10 mouse cellular contexts compared by ENCODE assay signal in genomic region chr7:100929639-100930303, GRCm38 (mm10). TPM values are rescaled to one million over a fixed set of nuclear protein-coding genes. Genes with fewer than 3 reads are reported as not detected.
DNase-seq lines count a peak whose midpoint lies in the region; ATAC-seq and TF ChIP-seq lines count a peak whose summit lies in the region.
"Had no signal": no experiment of that assay in that cellular context is flagged by ENCODE, and none has a peak within 500 bp of the region (broad histone marks: within the 10 kb centered on the region; RNA-seq: fewer than 3 reads in every experiment).

No protein-coding gene starts in this region.

- no peak for TF ChIP-seq POLR2A in thymus, adult 2 months (IDR thresholded peaks at IDR 0.05; ENCODE audit: control insufficient read depth, extremely low read depth, insufficient read depth, low read length, poor library complexity)

- H3K4me2 ChIP-seq in heart, embryonic 14.5 days (ENCODE audit: low read length): peak overlapping the region; percentile 94
- peak overlapping the region; percentile 74 for H3K4me2 ChIP-seq in hindbrain, embryonic 14.5 days (replicated peaks)
- peak overlapping the region; percentile 88 for H3K4me2 ChIP-seq in midbrain, embryonic 12.5 days (replicated peaks)

- H3K27ac ChIP-seq in heart, embryonic 14.5 days (replicated peaks in 1 of 2; ENCODE audit: control insufficient read depth in 1 of 2, insufficient read depth in 1 of 2, low read depth in 2 of 2, low read length in 2 of 2): no peak overlapping the region
- peak overlapping the region; percentile 99; the same call in 1 of the 2 replicates for H3K27ac ChIP-seq in embryonic facial prominence, embryonic 10.5 days (replicated peaks)
- no peak overlapping the region for H3K27ac ChIP-seq in hindbrain, embryonic 14.5 days
- no peak overlapping the region for H3K27ac ChIP-seq in midbrain, embryonic 12.5 days (replicated peaks)
- H3K27ac ChIP-seq in thymus, adult 2 months (ENCODE audit: control insufficient read depth, insufficient read depth, low read length): no peak overlapping the region

- TF ChIP-seq CTCF in thymus, adult 2 months (IDR thresholded peaks at IDR 0.05; ENCODE audit: borderline replicate concordance, control insufficient read depth, extremely low read depth, insufficient read depth, low read length, poor library complexity): no peak

- H3K9me3 ChIP-seq in heart, embryonic 14.5 days (ENCODE audit: control insufficient read depth, low read length): no peaks in the 10 kb centered on the region
- H3K9me3 ChIP-seq in embryonic facial prominence, embryonic 10.5 days: no peaks in the 10 kb centered on the region
- H3K9me3 ChIP-seq in hindbrain, embryonic 14.5 days (ENCODE audit: control insufficient read depth, low read length): no peaks in the 10 kb centered on the region
- no peaks in the 10 kb centered on the region for H3K9me3 ChIP-seq in midbrain, embryonic 12.5 days

- WGBS in heart, embryonic 14.5 days: 60% methylated on average over 19 of the region's 19 CpGs
- WGBS in embryonic facial prominence, embryonic 10.5 days: 75% methylated on average over 19 of the region's 19 CpGs
- 79% methylated on average over 19 of the region's 19 CpGs for WGBS in hindbrain, embryonic 14.5 days
- 80% methylated on average over 19 of the region's 19 CpGs for WGBS in midbrain, embryonic 12.5 days
- 89% methylated on average over 19 of the region's 19 CpGs for WGBS in thymus, adult 2 months

- peaks cover 8% of the 10 kb centered on the region; the same call in 1 of the 2 replicates for H3K36me3 ChIP-seq in heart, embryonic 14.5 days (ENCODE audit: control insufficient read depth, insufficient read depth, low read length)
- H3K36me3 ChIP-seq in embryonic facial prominence, embryonic 10.5 days (replicated peaks): peaks cover 45% of the 10 kb centered on the region
- H3K36me3 ChIP-seq in hindbrain, embryonic 14.5 days (replicated peaks; ENCODE audit: control insufficient read depth, insufficient read depth): no peaks in the 10 kb centered on the region
- H3K36me3 ChIP-seq in midbrain, embryonic 12.5 days: no peaks in the 10 kb centered on the region
- no peaks in the 10 kb centered on the region for H3K36me3 ChIP-seq in thymus, adult 2 months (ENCODE audit: control insufficient read depth, insufficient read depth, low read length)

- H3K4me3 ChIP-seq in heart, embryonic 14.5 days (ENCODE audit: control insufficient read depth in 1 of 2, insufficient read depth in 1 of 2, low read depth in 1 of 2, low read length in 2 of 2): peak overlapping the region; percentile 68 to 72
- peak overlapping the region; percentile 91 for H3K4me3 ChIP-seq in embryonic facial prominence, embryonic 10.5 days
- H3K4me3 ChIP-seq in hindbrain, embryonic 14.5 days (replicated peaks; ENCODE audit: low read length): peak overlapping the region; percentile 47
- peak overlapping the region; percentile 57 for H3K4me3 ChIP-seq in midbrain, embryonic 12.5 days
- no peak overlapping the region for H3K4me3 ChIP-seq in thymus, adult 2 months (ENCODE audit: control insufficient read depth, insufficient read depth, low read length)

- no peak for DNase-seq in heart, postnatal 14 days
- no peak for DNase-seq in embryonic facial prominence, embryonic 10.5 days (ENCODE audit: low spot score)
- no peak for DNase-seq in hindbrain, embryonic 14.5 days (ENCODE audit: low spot score)
- DNase-seq in MN1 (ENCODE audit: low spot score): no peak
- no peak for DNase-seq in thymus, adult 2 months
- DNase-seq: adrenal gland, postnatal 14 days; retina, postnatal 1 day had no signal

- no peaks in the 10 kb centered on the region for H3K27me3 ChIP-seq in heart, embryonic 14.5 days (ENCODE audit: control insufficient read depth, insufficient read depth, low read length)
- H3K27me3 ChIP-seq in embryonic facial prominence, embryonic 10.5 days (replicated peaks; ENCODE audit: low read depth, poor library complexity, severe bottlenecking): peaks cover 5% of the 10 kb centered on the region; the same call in 1 of the 2 replicates
- peaks cover 35% of the 10 kb centered on the region for H3K27me3 ChIP-seq in hindbrain, embryonic 14.5 days (ENCODE audit: control insufficient read depth, insufficient read depth, low read length)
- H3K27me3 ChIP-seq in midbrain, embryonic 12.5 days: peaks cover 37% of the 10 kb centered on the region
- peaks cover 13% of the 10 kb centered on the region for H3K27me3 ChIP-seq in thymus, adult 2 months (ENCODE audit: control insufficient read depth, insufficient read depth, low read length)

- no peak for ATAC-seq in heart, embryonic 14.5 days (ENCODE audit: insufficient number of reproducible peaks, insufficient read depth, low FRiP score, low read depth)
- no peak for ATAC-seq in hindbrain, embryonic 14.5 days (ENCODE audit: low FRiP score)
- ATAC-seq in midbrain, embryonic 12.5 days (ENCODE audit: low FRiP score, low read depth): no peak
- no peak for ATAC-seq in monocyte, adult 5-6 weeks (replicated peaks; ENCODE audit: insufficient number of reproducible peaks, low FRiP score, low TSS enrichment, poor library complexity, severe bottlenecking)

- H3K9ac ChIP-seq in heart, embryonic 14.5 days (ENCODE audit: low read length): peak overlapping the region; percentile 96
- H3K9ac ChIP-seq in hindbrain, embryonic 14.5 days: no peak overlapping the region
- H3K9ac ChIP-seq in midbrain, embryonic 12.5 days (replicated peaks): 0 out of 2 replicates have a peak overlapping the region, but pooled peaks have one; percentile 7

- intact Hi-C loops in heart, postnatal 14 days (cut with DNase I): no loop called here

- peaks cover 58 to 64% of the 10 kb centered on the region in 2 experiments for H3K4me1 ChIP-seq in heart, embryonic 14.5 days (ENCODE audit: control insufficient read depth in 2 of 2, insufficient read depth in 2 of 2, low read length in 2 of 2)
- peaks cover 79% of the 10 kb centered on the region for H3K4me1 ChIP-seq in embryonic facial prominence, embryonic 10.5 days
- H3K4me1 ChIP-seq in hindbrain, embryonic 14.5 days (replicated peaks; ENCODE audit: control insufficient read depth, insufficient read depth, low read length): peaks cover 27% of the 10 kb centered on the region
- peaks cover 82% of the 10 kb centered on the region for H3K4me1 ChIP-seq in midbrain, embryonic 12.5 days
- peaks cover 18% of the 10 kb centered on the region for H3K4me1 ChIP-seq in thymus, adult 2 months (replicated peaks; ENCODE audit: control insufficient read depth, insufficient read depth, low read length)

RNA-seq across cellular contexts. Expression of gene Arhgef17, which starts 2.1 kb away (rescaled TPM):
- polyA plus RNA-seq in heart, embryonic 14.5 days (2014; fragmentation: Nextera tagmentation; extraction: Ambion mirVana): 7.7 and 8.9 TPM in 2 replicates
- 10 to 100 TPM; 30.3 to 31.6 TPM for total RNA-seq in heart, postnatal 14 days (2021)
- polyA plus RNA-seq in embryonic facial prominence, embryonic 10.5 days (2016; fragmentation: Nextera tagmentation; extraction: Ambion mirVana): 9.3 and 9.8 TPM in 2 replicates
- 15.5 and 19.5 TPM in 2 replicates for polyA plus RNA-seq in hindbrain, embryonic 14.5 days (2014; fragmentation: Nextera tagmentation; extraction: Ambion mirVana)
- polyA plus RNA-seq in midbrain, embryonic 12.5 days (2016; fragmentation: Nextera tagmentation; extraction: Ambion mirVana): 7.1 and 7.9 TPM in 2 replicates
- 0.10 to 0.29 TPM in 2 of 3 replicates, not detected in the other for total RNA-seq in monocyte, adult 5-6 weeks (2017)
- 8.1 and 11.1 TPM in 2 replicates for polyA plus RNA-seq in thymus, adult 2 months (2012; rRNA removed)

RNA-seq across cellular contexts. Expression of gene P2ry6, which starts 44.7 kb away (rescaled TPM):
- polyA plus RNA-seq in heart, embryonic 14.5 days (2014; fragmentation: Nextera tagmentation; extraction: Ambion mirVana): 4.3 and 5.4 TPM in 2 replicates
- total RNA-seq in heart, postnatal 14 days (2021): 1 to 10 TPM; 4.1 to 4.5 TPM
- 1.8 and 3.0 TPM in 2 replicates for polyA plus RNA-seq in embryonic facial prominence, embryonic 10.5 days (2016; fragmentation: Nextera tagmentation; extraction: Ambion mirVana)
- polyA plus RNA-seq in hindbrain, embryonic 14.5 days (2014; fragmentation: Nextera tagmentation; extraction: Ambion mirVana): 2.6 and 3.5 TPM in 2 replicates
- 2.2 and 3.0 TPM in 2 replicates for polyA plus RNA-seq in midbrain, embryonic 12.5 days (2016; fragmentation: Nextera tagmentation; extraction: Ambion mirVana)
- total RNA-seq in monocyte, adult 5-6 weeks (2017): 15.7 to 27.7 TPM (median 22.9 TPM) in 3 replicates
- polyA plus RNA-seq in thymus, adult 2 months (2012; rRNA removed): 27.1 and 36.0 TPM in 2 replicates
